Mouse (Mus musculus) embryonic facial prominence, embryonic 11.5 days (tissue): ENCODE results near the gene Pate4. TPM values are rescaled to one million over a fixed set of nuclear protein-coding genes. Genes with fewer than 3 reads are reported as not detected.
"Not testable (repeated sequence)": the region's sequence is repeated elsewhere in the genome, so short reads cannot be mapped to it uniquely, and the experiment has no call there.

ENCODE experiments used
- ATAC-seq: fragments of 200-750 bp; cut with Nextera tagmentation; replicated peaks from 2 replicates; pipeline ENCODE4 v1.8.0; 2017; ENCODE audit warnings: low read depth; ENCODE audit not compliant: insufficient number of reproducible peaks, low FRiP score, low TSS enrichment
- DNase-seq: peaks from one replicate; pipeline ENCODE4 v3.0.0-alpha.2; 2015; ENCODE audit warnings: low spot score
- H3K27ac ChIP-seq: fragments of 300-500 bp; sonication (generic); replicated peaks from 2 replicates; pipeline ENCODE4 v1.5.1; 2014; ENCODE audit warnings: mild to moderate bottlenecking, low read depth, low read length, control low read depth
- H3K27me3 ChIP-seq: fragments of 300-500 bp; sonication (generic); 2 replicates; pipeline ENCODE4 v1.6.1; 2014; ENCODE audit warnings: mild to moderate bottlenecking, low read length, moderate library complexity, mixed read lengths; ENCODE audit not compliant: control insufficient read depth, insufficient read depth
- H3K36me3 ChIP-seq: fragments of 300-500 bp; sonication (generic); replicated peaks from 2 replicates; pipeline ENCODE4 v1.6.1; 2014; ENCODE audit warnings: low read depth, mild to moderate bottlenecking, low read length, moderate library complexity, mixed read lengths; ENCODE audit not compliant: control insufficient read depth, insufficient read depth
- H3K4me1 ChIP-seq: fragments of 300-500 bp; sonication (generic); 2 replicates; pipeline ENCODE4 v1.6.1; 2014; ENCODE audit warnings: low read length, mixed read lengths; ENCODE audit not compliant: control insufficient read depth, insufficient read depth
- H3K4me2 ChIP-seq: fragments of 300-500 bp; sonication (generic); 2 replicates; pipeline ENCODE4 v1.6.1; 2014; ENCODE audit warnings: low read depth, mild to moderate bottlenecking, control low read depth, low read length, moderate library complexity
- H3K4me3 ChIP-seq: fragments of 300-500 bp; sonication (generic); 2 replicates; pipeline ENCODE4 v1.5.1; 2014; ENCODE audit warnings: low read depth, low read length, control low read depth
- H3K9ac ChIP-seq: fragments of 300-500 bp; sonication (generic); replicated peaks from 2 replicates; pipeline ENCODE4 v1.6.1; 2014; ENCODE audit warnings: mild to moderate bottlenecking, control low read depth, low read length
- H3K9me3 ChIP-seq: fragments of 300-500 bp; sonication (generic); replicated peaks from 2 replicates; pipeline ENCODE4 v1.6.1; 2016; ENCODE audit warnings: mild to moderate bottlenecking, low read length, inconsistent platforms, mixed read lengths; ENCODE audit not compliant: control insufficient read depth
- WGBS: fragments of 180-500 bp; shearing (Covaris S2); extraction: QIAGEN DNeasy Blood & Tissue Kit; methylation state at CpG from one replicate; pipeline ENCODE4 v1.1.7; 2014; 5-methylcytosine and 5-hydroxymethylcytosine counted together
- polyA plus RNA-seq: library from polyadenylated mRNA; unstranded; fragments of >200 nt; fragmentation: Nextera tagmentation; extraction: Ambion mirVana; gene quantifications from 2 replicates; pipeline ENCODE4 v1.2.1, GENCODE M21; 2014

Gene Pate4
- polyA plus RNA-seq = not detected in 2 replicates

GRCm38 (mm10) chr9:35611841-35612240 is at the start of gene Pate4:
Pate4 (minus strand) TSS chr9:35611941.
- no peaks in the 10 kb centered on the region for H3K4me1 ChIP-seq
- 71% methylated on average over 1 of the region's 1 CpGs for WGBS
- no peak within 1 kb of the TSS for H3K9ac ChIP-seq
- H3K9me3 ChIP-seq = no peaks in the 10 kb centered on the region
- no peaks in the 10 kb centered on the region for H3K36me3 ChIP-seq
- no peak within 1 kb of the TSS for H3K27ac ChIP-seq
- DNase-seq (no peak), ATAC-seq (no peak)
- no peaks in the 10 kb centered on the region for H3K27me3 ChIP-seq
- H3K4me2 ChIP-seq = no peak within 1 kb of the TSS
- H3K4me3 ChIP-seq = no peak within 1 kb of the TSS

GRCm38 (mm10) chr9:35648102-35648501 is 36.4 kb upstream of the Pate4 start, which contains the start of gene Pate3:
Pate3 (minus strand) TSS chr9:35648202.
- no peaks in the 10 kb centered on the region for H3K4me1 ChIP-seq
- WGBS = 74% methylated on average over 1 of the region's 1 CpGs

DNA sequence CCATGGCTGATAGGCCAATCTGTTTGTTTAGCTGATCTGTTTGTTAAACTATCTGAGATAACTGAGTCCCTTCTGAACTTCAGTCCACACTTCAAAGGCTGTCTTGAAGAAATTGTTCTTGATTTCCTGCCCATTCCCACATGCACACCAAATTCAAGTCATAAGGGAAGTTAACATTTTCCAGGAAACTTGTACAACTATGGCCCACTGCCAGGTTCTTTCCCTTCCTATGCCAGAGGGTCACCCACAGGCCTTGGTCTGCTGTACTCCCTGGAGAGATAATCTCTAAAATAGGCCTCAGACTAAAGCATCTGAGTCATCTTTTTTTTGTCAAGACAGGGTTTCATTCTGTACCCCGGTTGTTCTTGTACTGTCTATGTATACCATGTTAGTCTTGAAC is 21.2 kb upstream of the Pate4 start:
- 83% methylated on average over 1 of the region's 1 CpGs for WGBS
- Histone ChIP-seq H3K9me3 (no peaks in the 10 kb centered on the region), H3K4me2 (no peak overlapping the region), H3K4me3 (no peak overlapping the region), H3K36me3 (no peaks in the 10 kb centered on the region), H3K9ac (no peak overlapping the region), H3K27ac (no peak overlapping the region), H3K27me3 (no peaks in the 10 kb centered on the region), H3K4me1 (no peaks in the 10 kb centered on the region)
- DNase-seq = no peak
- no peak for ATAC-seq

More at GRCm38 (mm10) chr9:35648102-35648501, 36.4 kb upstream of the Pate4 start, which contains the start of gene Pate3:
- H3K36me3 ChIP-seq = no peaks in the 10 kb centered on the region
- H3K4me2 ChIP-seq = no peak within 1 kb of the TSS
- no peak within 1 kb of the TSS for H3K4me3 ChIP-seq
- no peak for DNase-seq
- H3K27ac ChIP-seq = no peak within 1 kb of the TSS
- ATAC-seq = no peak
- H3K9me3 ChIP-seq = no peaks in the 10 kb centered on the region
- no peaks in the 10 kb centered on the region for H3K27me3 ChIP-seq
- H3K9ac ChIP-seq = no peak within 1 kb of the TSS

DNA sequence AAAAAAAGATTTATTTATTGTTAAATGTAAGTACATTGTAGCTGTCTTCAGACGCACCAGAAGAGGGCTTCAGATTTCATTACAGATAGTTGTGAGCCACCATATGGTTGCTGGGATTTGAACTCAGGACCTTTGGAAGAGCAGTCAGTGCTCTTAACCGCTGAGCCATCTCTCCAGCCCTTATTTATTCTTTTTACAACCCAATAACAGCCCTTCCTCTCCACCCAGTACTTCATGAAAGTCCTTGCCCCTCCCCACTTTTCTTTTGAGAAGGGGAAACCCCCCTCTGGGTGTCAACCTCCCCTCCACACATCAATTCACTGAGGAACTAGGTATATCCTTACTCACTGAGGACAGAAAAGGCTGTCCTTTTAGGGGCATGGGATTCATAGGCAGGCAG is 5.0 kb upstream of the Pate4 start:
- not testable (repeated sequence) for H3K4me2 ChIP-seq, H3K27me3 ChIP-seq, H3K4me3 ChIP-seq, H3K4me1 ChIP-seq, DNase-seq, H3K9me3 ChIP-seq, H3K36me3 ChIP-seq, H3K9ac ChIP-seq, H3K27ac ChIP-seq, ATAC-seq
- 72% methylated on average over 2 of the region's 2 CpGs for WGBS

- ATAC-seq = no peak
- WGBS = 29% methylated on average over 2 of the region's 2 CpGs
- no peak for DNase-seq
Observed at GRCm38 (mm10) chr9:35614005-35614404, 2.3 kb upstream of the Pate4 start.

GRCm38 (mm10) chr9:35607647-35608405 is 3.9 kb downstream of the Pate4 start:
- DNase-seq (no peak), ATAC-seq (no peak)
- Histone ChIP-seq H3K4me2 (no peak overlapping the region), H3K27me3 (no peaks in the 10 kb centered on the region), H3K36me3 (no peaks in the 10 kb centered on the region), H3K4me3 (no peak overlapping the region), H3K4me1 (no peaks in the 10 kb centered on the region), H3K9ac (no peak overlapping the region), H3K9me3 (no peaks in the 10 kb centered on the region), H3K27ac (no peak overlapping the region)
- WGBS = 69% methylated on average over 8 of the region's 8 CpGs

More at GRCm38 (mm10) chr9:35614005-35614404, 2.3 kb upstream of the Pate4 start:
- no peak overlapping the region for H3K4me3 ChIP-seq
- no peaks in the 10 kb centered on the region for H3K27me3 ChIP-seq
- H3K27ac ChIP-seq = no peak overlapping the region
- no peaks in the 10 kb centered on the region for H3K9me3 ChIP-seq
- H3K4me1 ChIP-seq = no peaks in the 10 kb centered on the region
- H3K9ac ChIP-seq = no peak overlapping the region
- H3K36me3 ChIP-seq = no peaks in the 10 kb centered on the region
- no peak overlapping the region for H3K4me2 ChIP-seq

GRCm38 (mm10) chr9:35592903-35593302 is 18.8 kb downstream of the Pate4 start:
- Histone ChIP-seq H3K9ac (no peak overlapping the region), H3K4me3 (no peak overlapping the region), H3K4me2 (no peak overlapping the region), H3K4me1 (no peaks in the 10 kb centered on the region), H3K36me3 (no peaks in the 10 kb centered on the region), H3K9me3 (no peaks in the 10 kb centered on the region), H3K27ac (no peak overlapping the region), H3K27me3 (no peaks in the 10 kb centered on the region)
- 14% methylated on average over 2 of the region's 2 CpGs for WGBS
- peak; percentile 30 for DNase-seq
- no peak for ATAC-seq

DNA sequence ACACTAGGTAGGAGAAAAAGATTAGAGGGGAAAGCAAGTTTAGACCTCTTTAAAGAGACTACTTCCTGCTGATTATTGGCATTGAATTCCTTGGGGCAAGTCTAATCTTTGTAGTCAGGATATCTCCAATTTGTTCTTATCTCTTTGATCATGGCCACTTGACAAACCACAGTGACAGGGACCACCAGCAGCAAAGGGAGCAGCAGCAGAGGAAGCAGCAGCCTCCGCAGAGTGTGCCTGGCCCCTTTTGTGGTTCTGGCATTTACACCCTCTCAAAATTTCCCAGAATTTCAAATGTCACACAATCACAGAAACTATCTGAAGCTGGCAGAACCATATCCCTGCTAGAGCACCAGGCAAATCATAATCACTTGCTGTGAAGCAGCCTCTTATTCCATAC is 24.1 kb downstream of the Pate4 start:
- no peaks in the 10 kb centered on the region for H3K36me3 ChIP-seq
- H3K4me1 ChIP-seq = no peaks in the 10 kb centered on the region
- H3K4me3 ChIP-seq = no peak overlapping the region
- no peak overlapping the region for H3K4me2 ChIP-seq
- no peaks in the 10 kb centered on the region for H3K27me3 ChIP-seq
- ATAC-seq (no peak), DNase-seq (no peak)
- no peaks in the 10 kb centered on the region for H3K9me3 ChIP-seq
- 56% methylated on average over 1 of the region's 1 CpGs for WGBS
- no peak overlapping the region for H3K27ac ChIP-seq
- no peak overlapping the region for H3K9ac ChIP-seq
